9 mouse cellular contexts compared by ENCODE assay signal in genomic region chr15:84183967-84184366, GRCm38 (mm10). TPM values are rescaled to one million over a fixed set of nuclear protein-coding genes. Genes with fewer than 3 reads are reported as not detected.
DNase-seq lines count a peak whose midpoint lies in the region; ATAC-seq and TF ChIP-seq lines count a peak whose summit lies in the region.
"Had no signal": no experiment of that assay in that cellular context is flagged by ENCODE, and none has a peak within 500 bp of the region (broad histone marks: within the 10 kb centered on the region; RNA-seq: fewer than 3 reads in every experiment).

No protein-coding gene starts in this region.

- ATAC-seq in kidney, embryonic 14.5 days (ENCODE audit: low FRiP score, low TSS enrichment): 0 out of 2 replicates have a peak, but pooled peaks have one; percentile 52
- ATAC-seq in liver, embryonic 11.5 days (replicated peaks; ENCODE audit: low FRiP score): peak; percentile 53

- H3K9me3 ChIP-seq in kidney, embryonic 14.5 days (ENCODE audit: control insufficient read depth, low read length): no peaks in the 10 kb centered on the region
- no peaks in the 10 kb centered on the region for H3K9me3 ChIP-seq in ES-Bruce4 (replicated peaks; ENCODE audit: control insufficient read depth, insufficient read depth, low read length, poor library complexity, severe bottlenecking)
- H3K9me3 ChIP-seq in liver, embryonic 11.5 days (ENCODE audit: control insufficient read depth, low read length): no peaks in the 10 kb centered on the region
- H3K9me3 ChIP-seq: hindbrain, embryonic 13.5 days had no signal

- DNase-seq in kidney, adult 18-20 months: no peak
- DNase-seq in ZHBTc4 (ENCODE audit: low read depth, low spot score): peak; percentile 85
- DNase-seq in liver, embryonic 11.5 days (ENCODE audit: low spot score): peak; percentile 43
- no peak for DNase-seq in frontal cortex, postnatal 25 days (ENCODE audit: low spot score in 2 of 2)
- no peak for DNase-seq in cerebellum, adult 11-12 months
- DNase-seq: right cerebral cortex, adult 18-20 months had no signal

- 58% methylated on average over 1 of the region's 1 CpGs for WGBS in kidney, embryonic 14.5 days
- WGBS in liver, embryonic 11.5 days: 19% methylated on average over 1 of the region's 1 CpGs

- H3K9ac ChIP-seq in kidney, embryonic 14.5 days (ENCODE audit: low read depth, low read length): no peak overlapping the region
- no peak overlapping the region for H3K9ac ChIP-seq in ES-Bruce4 (ENCODE audit: low read depth, poor library complexity, severe bottlenecking)
- H3K9ac ChIP-seq in liver, embryonic 11.5 days (ENCODE audit: low read depth, low read length): no peak overlapping the region
- H3K9ac ChIP-seq: hindbrain, embryonic 13.5 days had no signal

- no peak overlapping the region for H3K27ac ChIP-seq in kidney, embryonic 14.5 days (ENCODE audit: low read depth, low read length)
- peak overlapping the region; percentile 86 for H3K27ac ChIP-seq in ES-Bruce4 (ENCODE audit: insufficient read depth, low read length)
- no peak overlapping the region for H3K27ac ChIP-seq in liver, embryonic 11.5 days (ENCODE audit: low read depth, low read length)
- H3K27ac ChIP-seq: hindbrain, embryonic 13.5 days had no signal

- no peaks in the 10 kb centered on the region for H3K36me3 ChIP-seq in kidney, embryonic 14.5 days (ENCODE audit: control insufficient read depth, insufficient read depth, low read length)
- no peaks in the 10 kb centered on the region for H3K36me3 ChIP-seq in ES-Bruce4 (ENCODE audit: control insufficient read depth, insufficient read depth, low read length, poor library complexity, severe bottlenecking)
- no peaks in the 10 kb centered on the region for H3K36me3 ChIP-seq in liver, embryonic 11.5 days (ENCODE audit: control insufficient read depth, insufficient read depth, low read length)
- H3K36me3 ChIP-seq: hindbrain, embryonic 13.5 days had no signal

- TF ChIP-seq CTCF in ES-Bruce4 (IDR thresholded peaks at IDR 0.05; ENCODE audit: low read depth, low read length): no peak

- peak; percentile 92 for TF ChIP-seq EP300 in ES-Bruce4 (IDR thresholded peaks at IDR 0.05; ENCODE audit: insufficient read depth, low read depth, low read length)

- H3K27me3 ChIP-seq in kidney, embryonic 14.5 days (ENCODE audit: control insufficient read depth, insufficient read depth, low read length): no peaks in the 10 kb centered on the region
- no peaks in the 10 kb centered on the region for H3K27me3 ChIP-seq in ES-Bruce4 (ENCODE audit: control insufficient read depth, insufficient read depth, low read length, poor library complexity, severe bottlenecking)
- H3K27me3 ChIP-seq in liver, embryonic 11.5 days (replicated peaks; ENCODE audit: control insufficient read depth, insufficient read depth, low read length): peaks cover 5% of the 10 kb centered on the region; the same call in 1 of the 2 replicates
- H3K27me3 ChIP-seq: hindbrain, embryonic 13.5 days had no signal

- H3K4me3 ChIP-seq in kidney, embryonic 14.5 days (ENCODE audit: low read length): no peak overlapping the region
- H3K4me3 ChIP-seq in ES-Bruce4 (ENCODE audit: low read depth, low read length): no peak overlapping the region
- H3K4me3 ChIP-seq in liver, embryonic 11.5 days (ENCODE audit: low read depth, low read length): no peak overlapping the region
- H3K4me3 ChIP-seq: hindbrain, embryonic 13.5 days had no signal

- H3K4me2 ChIP-seq in kidney, embryonic 14.5 days (replicated peaks; ENCODE audit: low read depth, low read length): no peak overlapping the region
- H3K4me2 ChIP-seq in liver, embryonic 11.5 days: 0 out of 2 replicates have a peak overlapping the region, but pooled peaks have one; percentile 14
- H3K4me2 ChIP-seq: hindbrain, embryonic 13.5 days had no signal

- TF ChIP-seq POLR2A in ES-Bruce4 (IDR thresholded peaks at IDR 0.05; ENCODE audit: insufficient read depth, low read length): no peak

- no peaks in the 10 kb centered on the region for H3K4me1 ChIP-seq in kidney, embryonic 14.5 days (ENCODE audit: control insufficient read depth, insufficient read depth, low read length)
- H3K4me1 ChIP-seq in ES-Bruce4 (ENCODE audit: control insufficient read depth, insufficient read depth, low read length): peaks cover 23% of the 10 kb centered on the region
- peaks cover 6% of the 10 kb centered on the region; the same call in 1 of the 2 replicates for H3K4me1 ChIP-seq in liver, embryonic 11.5 days (replicated peaks; ENCODE audit: control insufficient read depth, insufficient read depth, low read length)
- H3K4me1 ChIP-seq: hindbrain, embryonic 13.5 days had no signal

RNA-seq across cellular contexts. Expression of gene Samm50, which starts 8.1 kb away (rescaled TPM):
- 81.5 and 88.8 TPM in 2 replicates for polyA plus RNA-seq in kidney, embryonic 14.5 days (2014; fragmentation: Nextera tagmentation; extraction: Ambion mirVana)
- polyA plus RNA-seq in ES-Bruce4 (2011; ENCODE audit: insufficient read depth, insufficient read length, low read depth, missing spikeins): 114 and 120 TPM in 2 replicates
- polyA plus RNA-seq in liver, embryonic 11.5 days (2014; fragmentation: Nextera tagmentation; extraction: Ambion mirVana): 137 and 148 TPM in 2 replicates

RNA-seq across cellular contexts. Expression of gene Pnpla3, which starts 16.3 kb away (rescaled TPM):
- polyA plus RNA-seq in kidney, embryonic 14.5 days (2014; fragmentation: Nextera tagmentation; extraction: Ambion mirVana): 0.14 and 0.49 TPM in 2 replicates
- 0.61 and 0.68 TPM in 2 replicates for polyA plus RNA-seq in ES-Bruce4 (2011; ENCODE audit: insufficient read depth, insufficient read length, low read depth, missing spikeins)
- 1.4 and 2.3 TPM in 2 replicates for polyA plus RNA-seq in liver, embryonic 11.5 days (2014; fragmentation: Nextera tagmentation; extraction: Ambion mirVana)

RNA-seq across cellular contexts. Expression of gene Parvb, which starts 47.9 kb away (rescaled TPM):
- polyA plus RNA-seq in kidney, embryonic 14.5 days (2014; fragmentation: Nextera tagmentation; extraction: Ambion mirVana): 3.9 TPM in 2 replicates
- polyA plus RNA-seq in ES-Bruce4 (2011; ENCODE audit: insufficient read depth, insufficient read length, low read depth, missing spikeins): 54.1 and 54.5 TPM in 2 replicates
- 13.9 and 15.4 TPM in 2 replicates for polyA plus RNA-seq in liver, embryonic 11.5 days (2014; fragmentation: Nextera tagmentation; extraction: Ambion mirVana)

Comparison
In these comparisons a context has a peak if more than half of its experiments do, and no peak if none do; other contexts are left out.
1. DNase-seq: peak in ZHBTc4 (single experiment) and liver, embryonic 11.5 days (single experiment); none in kidney, adult 18-20 months (single experiment), frontal cortex, postnatal 25 days (0 of 2) and cerebellum, adult 11-12 months (single experiment).